Mouse (Mus musculus): ENCODE measurements around the gene Gm49711. TPM values are rescaled to one million over a fixed set of nuclear protein-coding genes. Genes with fewer than 3 reads are reported as not detected.

Gm49711 gene
- polyA plus RNA-seq, 1 experiment from 2014 or later: 0.56 TPM

DNA sequence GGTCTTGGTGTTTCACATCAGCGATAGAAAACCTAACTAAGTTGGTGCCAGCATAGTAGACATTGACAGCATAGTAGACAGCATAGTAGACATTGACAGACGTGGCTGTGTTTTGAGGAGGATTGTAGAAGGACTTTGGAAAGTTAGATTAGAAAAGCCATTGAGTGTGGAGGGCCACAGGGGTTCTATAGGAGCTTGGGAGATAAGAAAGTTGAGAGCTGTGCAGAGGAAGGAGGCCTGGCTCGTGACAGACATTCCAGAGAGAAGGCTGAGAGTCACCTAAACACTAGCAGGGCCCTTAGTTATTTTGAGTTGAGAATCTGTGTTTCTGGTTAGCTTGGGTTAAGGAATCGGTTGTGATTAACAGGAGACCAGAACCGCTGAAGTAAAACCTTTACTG is 69.5 kb downstream of the Gm49711 start:
- no peak for ATAC-seq (ENCODE audit: low read depth)
- no peak overlapping the region for H3K4me3 ChIP-seq (ENCODE audit: low read depth, low read length)
- H3K9me3 ChIP-seq (ENCODE audit: control insufficient read depth, low read length): no peaks in the 10 kb centered on the region
- H3K27me3 ChIP-seq (ENCODE audit: control insufficient read depth, insufficient read depth, low read length): no peaks in the 10 kb centered on the region
- H3K36me3 ChIP-seq (ENCODE audit: control insufficient read depth, insufficient read depth, low read length): no peaks in the 10 kb centered on the region
- WGBS: 88% methylated on average over 5 of the region's 5 CpGs
- no peak overlapping the region for H3K4me2 ChIP-seq (ENCODE audit: low read depth, low read length)
- H3K4me1 ChIP-seq (ENCODE audit: control insufficient read depth, insufficient read depth, low read length): no peaks in the 10 kb centered on the region
- H3K27ac ChIP-seq (ENCODE audit: low read depth, low read length): no peak overlapping the region
- no peak overlapping the region for H3K9ac ChIP-seq (replicated peaks; ENCODE audit: low read depth, low read length)

DNA sequence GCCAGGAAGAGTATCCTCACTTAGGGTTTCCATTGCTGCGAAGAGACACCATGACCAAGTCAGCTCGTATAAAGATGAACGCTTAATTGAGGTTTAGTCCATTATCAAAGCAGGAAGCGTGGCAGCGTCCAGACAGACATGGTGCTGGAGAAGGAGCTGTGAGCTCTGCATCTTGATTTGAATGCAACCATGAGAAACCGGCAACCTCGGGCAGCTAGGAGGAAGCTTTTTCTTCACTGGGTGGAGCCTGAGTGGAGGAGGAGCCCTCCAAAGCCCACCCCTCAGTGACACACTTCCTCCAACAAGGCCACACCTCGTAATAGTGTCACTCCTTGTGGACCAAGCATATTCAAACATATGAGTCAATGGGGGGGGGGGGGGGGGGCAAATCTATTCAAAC is 71.7 kb downstream of the Gm49711 start:
- Histone ChIP-seq H3K27me3 (ENCODE audit: control insufficient read depth, insufficient read depth, low read length) (no peaks in the 10 kb centered on the region), H3K4me2 (ENCODE audit: low read depth, low read length) (no peak overlapping the region), H3K4me1 (ENCODE audit: control insufficient read depth, insufficient read depth, low read length) (no peaks in the 10 kb centered on the region), H3K9ac (replicated peaks; ENCODE audit: low read depth, low read length) (no peak overlapping the region), H3K9me3 (ENCODE audit: control insufficient read depth, low read length) (no peaks in the 10 kb centered on the region), H3K4me3 (ENCODE audit: low read depth, low read length) (no peak overlapping the region), H3K27ac (ENCODE audit: low read depth, low read length) (no peak overlapping the region), H3K36me3 (ENCODE audit: control insufficient read depth, insufficient read depth, low read length) (no peaks in the 10 kb centered on the region)
- ATAC-seq (ENCODE audit: low read depth): no peak
- WGBS: 92% methylated on average over 8 of the region's 8 CpGs

DNA sequence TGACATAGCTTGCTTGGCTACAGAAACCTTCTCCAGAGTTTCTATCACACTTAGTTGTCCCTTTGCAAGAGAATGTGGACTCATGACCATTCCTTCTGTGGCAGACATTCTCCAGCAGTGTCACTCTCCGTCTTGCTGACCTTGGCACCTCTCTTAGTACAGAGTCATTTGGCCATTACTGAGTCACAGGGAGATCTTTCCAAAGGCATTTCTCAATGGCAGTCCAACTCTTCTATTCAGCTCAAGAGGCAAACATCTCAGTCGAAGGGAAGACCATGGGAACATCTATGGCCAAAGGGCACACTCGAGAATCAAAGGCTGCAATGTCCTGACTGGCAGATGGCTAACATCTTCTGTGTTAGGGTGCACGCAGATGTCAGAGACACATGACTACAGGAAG is 74.4 kb downstream of the Gm49711 start:
- H3K27me3 ChIP-seq (ENCODE audit: control insufficient read depth, insufficient read depth, low read length): no peaks in the 10 kb centered on the region

DNA sequence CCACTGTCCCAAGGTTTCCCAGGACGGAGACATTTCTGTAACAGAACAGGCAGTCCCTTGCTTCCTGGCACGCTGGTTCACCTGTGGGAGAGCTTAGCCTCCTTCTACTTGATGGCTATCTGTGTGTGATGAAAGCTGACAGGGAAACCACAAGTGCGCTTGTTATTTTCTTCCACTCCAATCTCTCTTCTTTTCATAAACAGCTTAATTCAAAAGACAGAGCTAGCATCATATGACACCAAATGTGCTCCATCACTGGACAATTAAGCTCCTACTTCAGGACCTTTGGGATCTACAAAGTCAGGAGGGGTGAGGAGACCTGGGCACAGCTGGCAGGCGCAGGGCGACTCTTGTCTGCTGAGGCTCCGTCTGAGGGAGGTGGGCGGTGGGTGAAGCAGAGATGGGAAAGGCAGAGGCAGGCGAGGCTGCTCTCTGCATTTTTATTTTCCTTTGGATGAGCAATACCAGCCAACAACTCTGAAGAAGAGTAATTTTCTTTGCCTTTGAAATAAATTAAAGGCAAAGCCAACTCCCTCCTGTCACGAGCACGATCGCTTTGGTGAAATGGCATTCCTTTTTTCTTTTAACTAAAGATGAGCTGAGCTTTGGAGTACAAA is 76.1 kb downstream of the Gm49711 start:
- H3K9me3 ChIP-seq (ENCODE audit: control insufficient read depth, low read length): no peaks in the 10 kb centered on the region
- no peak for ATAC-seq (ENCODE audit: low read depth)
- no peak overlapping the region for H3K4me3 ChIP-seq (ENCODE audit: low read depth, low read length)
- WGBS: 81% methylated on average over 11 of the region's 11 CpGs
- H3K4me1 ChIP-seq (ENCODE audit: control insufficient read depth, insufficient read depth, low read length): peaks cover under 1% of the 10 kb centered on the region; the same call in 1 of the 2 replicates
- H3K36me3 ChIP-seq (ENCODE audit: control insufficient read depth, insufficient read depth, low read length): no peaks in the 10 kb centered on the region
- H3K4me2 ChIP-seq (ENCODE audit: low read depth, low read length): no peak overlapping the region
- no peaks in the 10 kb centered on the region for H3K27me3 ChIP-seq (ENCODE audit: control insufficient read depth, insufficient read depth, low read length)
- H3K9ac ChIP-seq (replicated peaks; ENCODE audit: low read depth, low read length): no peak overlapping the region
- no peak overlapping the region for H3K27ac ChIP-seq (ENCODE audit: low read depth, low read length)

More for the DNA sequence above, 74.4 kb downstream of the Gm49711 start:
- Histone ChIP-seq H3K4me1 (ENCODE audit: control insufficient read depth, insufficient read depth, low read length) (no peaks in the 10 kb centered on the region), H3K27ac (ENCODE audit: low read depth, low read length) (no peak overlapping the region), H3K4me3 (ENCODE audit: low read depth, low read length) (no peak overlapping the region), H3K9me3 (ENCODE audit: control insufficient read depth, low read length) (no peaks in the 10 kb centered on the region), H3K9ac (replicated peaks; ENCODE audit: low read depth, low read length) (no peak overlapping the region), H3K4me2 (ENCODE audit: low read depth, low read length) (no peak overlapping the region), H3K36me3 (ENCODE audit: control insufficient read depth, insufficient read depth, low read length) (no peaks in the 10 kb centered on the region)
- WGBS: 94% methylated on average over 4 of the region's 4 CpGs
- no peak for ATAC-seq (ENCODE audit: low read depth)

DNA sequence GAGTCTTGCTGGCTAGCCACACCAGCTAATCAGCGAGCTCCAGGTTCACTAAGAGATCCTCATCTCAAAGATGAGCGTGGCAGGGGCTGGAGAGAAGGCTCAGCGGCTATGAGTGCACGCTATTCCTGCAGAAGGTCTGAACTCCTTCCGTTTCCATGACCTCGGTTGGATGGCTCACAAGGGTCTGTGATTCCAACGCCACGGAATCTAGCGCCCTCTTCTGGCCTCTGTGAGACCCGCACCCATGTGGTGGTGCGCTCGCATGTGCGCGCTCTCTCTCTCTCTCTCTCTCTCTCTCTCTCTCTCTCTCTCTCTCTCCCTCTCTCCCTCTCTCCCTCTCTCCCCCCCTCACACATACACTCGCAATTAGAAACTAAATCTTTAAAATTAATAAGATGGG is 78.2 kb downstream of the Gm49711 start:
- ATAC-seq (ENCODE audit: low read depth): no peak
- H3K27me3 ChIP-seq (ENCODE audit: control insufficient read depth, insufficient read depth, low read length): no peaks in the 10 kb centered on the region
- no peaks in the 10 kb centered on the region for H3K36me3 ChIP-seq (ENCODE audit: control insufficient read depth, insufficient read depth, low read length)
- 91% methylated on average over 15 of the region's 15 CpGs for WGBS
- no peak overlapping the region for H3K9ac ChIP-seq (replicated peaks; ENCODE audit: low read depth, low read length)
- no peak overlapping the region for H3K4me3 ChIP-seq (ENCODE audit: low read depth, low read length)
- H3K9me3 ChIP-seq (ENCODE audit: control insufficient read depth, low read length): no peaks in the 10 kb centered on the region
- peaks cover 11% of the 10 kb centered on the region; the same call in 1 of the 2 replicates for H3K4me1 ChIP-seq (ENCODE audit: control insufficient read depth, insufficient read depth, low read length)
- no peak overlapping the region for H3K27ac ChIP-seq (ENCODE audit: low read depth, low read length)
- H3K4me2 ChIP-seq (ENCODE audit: low read depth, low read length): no peak overlapping the region

DNA sequence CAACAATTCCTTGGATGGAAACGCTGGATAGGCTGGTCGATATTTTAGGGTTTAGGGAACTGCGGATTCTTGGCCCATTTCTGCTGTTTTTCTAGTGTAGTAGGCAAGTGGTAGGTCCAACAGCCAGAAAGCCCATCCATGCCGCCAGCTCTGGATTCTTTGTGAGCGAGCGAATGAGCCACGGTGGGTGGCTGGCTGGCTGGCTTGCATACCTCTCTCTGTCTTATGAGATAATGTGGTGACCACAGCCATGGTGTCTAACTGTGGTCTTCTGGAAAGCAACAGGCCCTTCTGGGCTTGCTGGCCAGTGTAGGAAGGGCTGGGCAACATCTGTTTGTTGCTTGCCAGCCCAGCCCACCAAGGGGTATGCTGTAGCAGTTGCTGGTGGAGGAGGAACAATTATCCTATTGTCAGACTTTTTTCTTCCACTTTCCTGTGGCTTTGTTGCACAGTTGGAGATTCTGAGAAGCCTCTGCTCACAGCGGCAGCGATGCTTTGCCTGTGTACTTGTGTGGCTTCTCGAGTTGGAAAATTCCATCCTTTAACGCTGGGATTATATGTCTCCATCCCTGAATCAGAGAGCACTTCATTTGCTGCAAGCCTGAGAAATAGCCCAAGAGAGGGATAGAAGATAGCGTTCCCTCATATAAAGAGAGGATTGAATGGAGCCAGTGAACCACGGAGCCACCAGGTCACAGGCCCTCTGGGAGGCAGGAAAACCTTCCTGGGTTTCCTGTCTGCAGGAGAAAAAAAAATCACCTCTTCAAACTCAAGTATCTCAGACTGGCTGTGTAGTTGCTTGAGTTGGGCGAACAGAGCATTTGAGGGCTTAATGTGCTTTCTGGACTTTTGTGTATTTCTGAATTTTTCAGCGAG is 81.5 kb downstream of the Gm49711 start:
- no peak for ATAC-seq (ENCODE audit: low read depth)

DNA sequence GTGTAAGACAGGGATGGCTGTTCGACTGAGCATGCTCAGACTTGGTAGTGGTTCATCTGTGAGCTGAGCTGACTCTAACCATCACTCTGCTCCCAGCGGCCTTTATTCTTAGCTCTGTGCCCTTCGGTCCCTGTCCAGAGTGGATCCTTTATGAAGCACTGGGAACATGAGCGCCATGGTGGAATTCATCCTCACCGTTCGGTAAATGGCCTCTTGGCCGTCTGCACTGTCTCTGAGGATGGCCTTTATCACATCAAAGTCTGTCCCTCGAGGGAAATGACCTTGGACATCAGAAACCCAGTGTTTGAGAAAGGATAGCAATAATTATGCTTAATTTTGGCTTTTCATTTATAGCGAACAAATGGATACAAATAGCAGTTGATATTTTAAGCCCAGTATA is 82.2 kb downstream of the Gm49711 start:
- Histone ChIP-seq H3K9me3 (ENCODE audit: control insufficient read depth, low read length) (no peaks in the 10 kb centered on the region), H3K36me3 (ENCODE audit: control insufficient read depth, insufficient read depth, low read length) (no peaks in the 10 kb centered on the region), H3K4me3 (ENCODE audit: low read depth, low read length) (no peak overlapping the region), H3K9ac (replicated peaks; ENCODE audit: low read depth, low read length) (no peak overlapping the region), H3K4me2 (ENCODE audit: low read depth, low read length) (no peak overlapping the region), H3K27me3 (ENCODE audit: control insufficient read depth, insufficient read depth, low read length) (no peaks in the 10 kb centered on the region), H3K4me1 (ENCODE audit: control insufficient read depth, insufficient read depth, low read length) (peaks cover 11% of the 10 kb centered on the region; the same call in 1 of the 2 replicates), H3K27ac (ENCODE audit: low read depth, low read length) (no peak overlapping the region)
- ATAC-seq (ENCODE audit: low read depth): no peak
- WGBS: 68% methylated on average over 9 of the region's 9 CpGs

More for the DNA sequence above, 81.5 kb downstream of the Gm49711 start:
- Histone ChIP-seq H3K36me3 (ENCODE audit: control insufficient read depth, insufficient read depth, low read length) (no peaks in the 10 kb centered on the region), H3K9me3 (ENCODE audit: control insufficient read depth, low read length) (no peaks in the 10 kb centered on the region), H3K27me3 (ENCODE audit: control insufficient read depth, insufficient read depth, low read length) (no peaks in the 10 kb centered on the region), H3K4me1 (ENCODE audit: control insufficient read depth, insufficient read depth, low read length) (peaks cover 11% of the 10 kb centered on the region; the same call in 1 of the 2 replicates), H3K4me2 (ENCODE audit: low read depth, low read length) (no peak overlapping the region), H3K4me3 (ENCODE audit: low read depth, low read length) (no peak overlapping the region), H3K9ac (replicated peaks; ENCODE audit: low read depth, low read length) (no peak overlapping the region), H3K27ac (ENCODE audit: low read depth, low read length) (no peak overlapping the region)
- 50% methylated on average over 15 of the region's 15 CpGs for WGBS

DNA sequence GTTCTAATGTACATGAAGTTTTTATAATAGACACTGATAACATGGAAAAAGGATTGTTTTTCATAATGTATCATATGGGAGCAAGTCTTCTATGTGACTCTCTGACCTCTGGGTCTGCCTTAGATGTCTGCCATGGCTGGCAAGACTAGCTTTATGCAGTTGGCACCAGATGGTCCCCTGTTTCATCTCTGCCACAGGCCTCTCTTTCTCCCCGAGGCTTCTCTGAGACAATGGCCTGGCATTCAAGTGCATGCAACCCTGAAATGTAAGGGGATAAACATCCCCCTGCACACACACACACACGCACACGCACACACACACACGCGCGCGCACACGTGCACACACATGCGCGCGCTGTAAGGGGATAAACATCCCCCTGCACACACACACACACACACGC is 82.9 kb downstream of the Gm49711 start:
- Histone ChIP-seq H3K27ac (ENCODE audit: low read depth, low read length) (no peak overlapping the region), H3K4me3 (ENCODE audit: low read depth, low read length) (no peak overlapping the region), H3K27me3 (ENCODE audit: control insufficient read depth, insufficient read depth, low read length) (no peaks in the 10 kb centered on the region), H3K9ac (replicated peaks; ENCODE audit: low read depth, low read length) (no peak overlapping the region), H3K4me2 (ENCODE audit: low read depth, low read length) (no peak overlapping the region), H3K36me3 (ENCODE audit: control insufficient read depth, insufficient read depth, low read length) (no peaks in the 10 kb centered on the region), H3K9me3 (ENCODE audit: control insufficient read depth, low read length) (no peaks in the 10 kb centered on the region), H3K4me1 (ENCODE audit: control insufficient read depth, insufficient read depth, low read length) (peaks cover 11% of the 10 kb centered on the region; the same call in 1 of the 2 replicates)
- no peak for ATAC-seq (ENCODE audit: low read depth)
- 74% methylated on average over 12 of the region's 12 CpGs for WGBS

DNA sequence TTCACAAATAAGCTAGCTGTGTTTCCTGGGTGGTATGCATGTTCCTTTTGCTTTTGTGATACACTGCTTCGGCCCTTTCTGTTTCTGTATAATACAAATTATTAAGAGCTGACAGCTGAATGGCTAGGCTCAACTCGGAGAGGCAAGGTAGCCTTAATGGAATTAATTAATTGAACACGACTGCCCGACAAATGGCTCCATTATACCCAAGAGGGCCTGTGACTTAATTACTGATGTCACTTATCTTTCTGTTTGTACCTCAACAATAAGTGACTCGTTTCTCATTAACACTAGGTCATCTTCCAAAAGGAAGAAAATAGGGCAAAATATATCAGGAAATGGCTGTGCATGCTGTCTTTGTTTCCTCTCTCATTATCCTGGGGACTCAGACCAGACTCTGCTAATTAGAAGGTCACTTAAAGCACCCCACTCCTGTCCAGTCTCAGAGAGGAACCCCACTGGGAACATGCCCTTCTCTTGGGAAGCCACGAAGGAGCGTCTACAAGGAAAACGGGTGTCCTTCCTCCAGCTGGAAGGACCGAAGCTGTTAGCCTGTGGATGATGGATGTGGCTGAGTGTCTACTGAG is 84.4 kb downstream of the Gm49711 start:
- H3K36me3 ChIP-seq (ENCODE audit: control insufficient read depth, insufficient read depth, low read length): no peaks in the 10 kb centered on the region
- H3K4me2 ChIP-seq (ENCODE audit: low read depth, low read length): no peak overlapping the region
- peaks cover 11% of the 10 kb centered on the region; the same call in 1 of the 2 replicates for H3K4me1 ChIP-seq (ENCODE audit: control insufficient read depth, insufficient read depth, low read length)
- no peak overlapping the region for H3K27ac ChIP-seq (ENCODE audit: low read depth, low read length)
- H3K27me3 ChIP-seq (ENCODE audit: control insufficient read depth, insufficient read depth, low read length): no peaks in the 10 kb centered on the region
- no peak for ATAC-seq (ENCODE audit: low read depth)
- WGBS: 45% methylated on average over 9 of the region's 9 CpGs
- H3K9ac ChIP-seq (replicated peaks; ENCODE audit: low read depth, low read length): no peak overlapping the region
- H3K4me3 ChIP-seq (ENCODE audit: low read depth, low read length): no peak overlapping the region
- no peaks in the 10 kb centered on the region for H3K9me3 ChIP-seq (ENCODE audit: control insufficient read depth, low read length)

Data from neural tube, embryonic 14.5 days (tissue).